Mouse (Mus musculus): Measurements from ENCODE around the gene Thbs4. TPM values are rescaled to one million over a fixed set of nuclear protein-coding genes. Genes with fewer than 3 reads are reported as not detected.

The Thbs4 gene
- polyA plus RNA-seq, 1 experiment from 2014 or later = 33.4 TPM

- no peak overlapping the region for H3K4me3 ChIP-seq
- no peaks in the 10 kb centered on the region for H3K36me3 ChIP-seq
- no peak overlapping the region for H3K27ac ChIP-seq
- 88% methylated on average over 1 of the region's 1 CpGs for WGBS
- no peaks in the 10 kb centered on the region for H3K4me1 ChIP-seq
- no peaks in the 10 kb centered on the region for H3K9me3 ChIP-seq
- no peak overlapping the region for H3K4me2 ChIP-seq (replicated peaks)
- ATAC-seq (ENCODE audit: low FRiP score, low read depth) = no peak
- H3K9ac ChIP-seq = no peak overlapping the region
- 0 out of 2 replicates have a peak, but pooled peaks cover 3% of the 10 kb centered on the region for H3K27me3 ChIP-seq
These were observed 58.9 kb downstream of the Thbs4 start for GRCm38 (mm10) chr13:92735693-92736092.

GRCm38 (mm10) chr13:92733741-92734140 lies 60.9 kb downstream of the Thbs4 start:
- no peak for ATAC-seq (ENCODE audit: low FRiP score, low read depth)
- H3K9ac ChIP-seq = no peak overlapping the region
- H3K27me3 ChIP-seq = 0 out of 2 replicates have a peak, but pooled peaks cover 3% of the 10 kb centered on the region
- H3K4me2 ChIP-seq (replicated peaks) = no peak overlapping the region
- no peak overlapping the region for H3K27ac ChIP-seq
- H3K36me3 ChIP-seq = no peaks in the 10 kb centered on the region
- WGBS = 81% methylated on average over 11 of the region's 11 CpGs
- no peak overlapping the region for H3K4me3 ChIP-seq
- no peaks in the 10 kb centered on the region for H3K4me1 ChIP-seq
- H3K9me3 ChIP-seq = no peaks in the 10 kb centered on the region

GRCm38 (mm10) chr13:92733252-92733651 lies 61.4 kb downstream of the Thbs4 start:
- Histone ChIP-seq H3K4me2 (replicated peaks) (no peak overlapping the region), H3K9me3 (no peaks in the 10 kb centered on the region), H3K27ac (no peak overlapping the region), H3K4me3 (no peak overlapping the region), H3K4me1 (no peaks in the 10 kb centered on the region), H3K36me3 (no peaks in the 10 kb centered on the region), H3K9ac (no peak overlapping the region), H3K27me3 (0 out of 2 replicates have a peak, but pooled peaks cover 3% of the 10 kb centered on the region)
- 39% methylated on average over 9 of the region's 9 CpGs for WGBS
- no peak for ATAC-seq (ENCODE audit: low FRiP score, low read depth)

- no peaks in the 10 kb centered on the region for H3K9me3 ChIP-seq
- H3K4me3 ChIP-seq = no peak overlapping the region
- H3K36me3 ChIP-seq = no peaks in the 10 kb centered on the region
- 74% methylated on average over 5 of the region's 5 CpGs for WGBS
- no peaks in the 10 kb centered on the region for H3K4me1 ChIP-seq
- no peak overlapping the region for H3K4me2 ChIP-seq (replicated peaks)
- 0 out of 2 replicates have a peak, but pooled peaks cover 3% of the 10 kb centered on the region for H3K27me3 ChIP-seq
- no peak for ATAC-seq (ENCODE audit: low FRiP score, low read depth)
- H3K27ac ChIP-seq = no peak overlapping the region
- H3K9ac ChIP-seq = no peak overlapping the region
These were observed 61.8 kb downstream of the Thbs4 start for GRCm38 (mm10) chr13:92732836-92733235.

GRCm38 (mm10) chr13:92731811-92732210 lies 62.8 kb downstream of the Thbs4 start:
- H3K9me3 ChIP-seq = no peaks in the 10 kb centered on the region
- H3K9ac ChIP-seq = no peak overlapping the region
- 0 out of 2 replicates have a peak, but pooled peaks cover 3% of the 10 kb centered on the region for H3K27me3 ChIP-seq
- no peak overlapping the region for H3K4me2 ChIP-seq (replicated peaks)
- ATAC-seq (ENCODE audit: low FRiP score, low read depth) = no peak
- no peaks in the 10 kb centered on the region for H3K36me3 ChIP-seq
- no peak overlapping the region for H3K27ac ChIP-seq
- WGBS = 72% methylated on average over 6 of the region's 6 CpGs
- H3K4me1 ChIP-seq = no peaks in the 10 kb centered on the region
- H3K4me3 ChIP-seq = no peak overlapping the region

GRCm38 (mm10) chr13:92729811-92730210 lies 64.8 kb downstream of the Thbs4 start:
- Histone ChIP-seq H3K9ac (no peak overlapping the region), H3K4me1 (no peaks in the 10 kb centered on the region), H3K9me3 (no peaks in the 10 kb centered on the region), H3K27me3 (0 out of 2 replicates have a peak, but pooled peaks cover 3% of the 10 kb centered on the region), H3K4me2 (replicated peaks) (no peak overlapping the region), H3K27ac (no peak overlapping the region), H3K36me3 (no peaks in the 10 kb centered on the region), H3K4me3 (no peak overlapping the region)
- no peak for ATAC-seq (ENCODE audit: low FRiP score, low read depth)
- WGBS = 47% methylated on average over 13 of the region's 13 CpGs

GRCm38 (mm10) chr13:92722389-92722788 lies 72.2 kb downstream of the Thbs4 start:
- no peak for ATAC-seq (ENCODE audit: low FRiP score, low read depth)
- no peak overlapping the region for H3K4me2 ChIP-seq (replicated peaks)
- H3K4me1 ChIP-seq = peaks cover 3% of the 10 kb centered on the region; the same call in 1 of the 2 replicates
- 75% methylated on average over 5 of the region's 5 CpGs for WGBS
- H3K9me3 ChIP-seq = no peaks in the 10 kb centered on the region
- no peak overlapping the region for H3K4me3 ChIP-seq
- H3K9ac ChIP-seq = no peak overlapping the region
- no peaks in the 10 kb centered on the region for H3K27me3 ChIP-seq
- H3K36me3 ChIP-seq = no peaks in the 10 kb centered on the region
- H3K27ac ChIP-seq = no peak overlapping the region

- no peak overlapping the region for H3K9ac ChIP-seq
- ATAC-seq (ENCODE audit: low FRiP score, low read depth) = no peak
- H3K4me2 ChIP-seq (replicated peaks) = no peak overlapping the region
- H3K27ac ChIP-seq = no peak overlapping the region
- no peaks in the 10 kb centered on the region for H3K27me3 ChIP-seq
- peaks cover 3% of the 10 kb centered on the region; the same call in 1 of the 2 replicates for H3K4me1 ChIP-seq
- no peak overlapping the region for H3K4me3 ChIP-seq
- H3K36me3 ChIP-seq = no peaks in the 10 kb centered on the region
- H3K9me3 ChIP-seq = no peaks in the 10 kb centered on the region
- WGBS = 71% methylated on average over 4 of the region's 4 CpGs
These were observed 73.6 kb downstream of the Thbs4 start for GRCm38 (mm10) chr13:92721006-92721405.

- Histone ChIP-seq H3K4me2 (replicated peaks) (no peak overlapping the region), H3K9ac (no peak overlapping the region), H3K36me3 (no peaks in the 10 kb centered on the region; the same call in 1 of the 2 replicates), H3K4me3 (no peak overlapping the region), H3K9me3 (no peaks in the 10 kb centered on the region; the same call in 1 of the 2 replicates), H3K4me1 (peaks cover 3% of the 10 kb centered on the region; the same call in 1 of the 2 replicates), H3K27me3 (no peaks in the 10 kb centered on the region), H3K27ac (no peak overlapping the region)
- 95% methylated on average over 3 of the region's 3 CpGs for WGBS
- ATAC-seq (ENCODE audit: low FRiP score, low read depth) = no peak
These were observed 76.6 kb downstream of the Thbs4 start for GRCm38 (mm10) chr13:92717851-92718665.

GRCm38 (mm10) chr13:92712619-92713018 lies 82.0 kb downstream of the Thbs4 start:
- ATAC-seq (ENCODE audit: low FRiP score, low read depth) = no peak
- no peak overlapping the region for H3K4me2 ChIP-seq (replicated peaks)
- H3K4me3 ChIP-seq = no peak overlapping the region
- no peaks in the 10 kb centered on the region for H3K27me3 ChIP-seq
- H3K36me3 ChIP-seq = no peaks in the 10 kb centered on the region; the same call in 1 of the 2 replicates
- no peak overlapping the region for H3K9ac ChIP-seq
- H3K4me1 ChIP-seq = no peaks in the 10 kb centered on the region
- WGBS = 80% methylated on average over 4 of the region's 4 CpGs
- no peak overlapping the region for H3K27ac ChIP-seq
- H3K9me3 ChIP-seq = no peaks in the 10 kb centered on the region; the same call in 1 of the 2 replicates

- Histone ChIP-seq H3K4me1 (no peaks in the 10 kb centered on the region), H3K9me3 (no peaks in the 10 kb centered on the region; the same call in 1 of the 2 replicates), H3K4me3 (no peak overlapping the region), H3K27ac (no peak overlapping the region), H3K27me3 (no peaks in the 10 kb centered on the region), H3K4me2 (replicated peaks) (no peak overlapping the region), H3K36me3 (no peaks in the 10 kb centered on the region; the same call in 1 of the 2 replicates), H3K9ac (no peak overlapping the region)
- no peak for ATAC-seq (ENCODE audit: low FRiP score, low read depth)
- 91% methylated on average over 1 of the region's 1 CpGs for WGBS
These were observed 82.8 kb downstream of the Thbs4 start for GRCm38 (mm10) chr13:92711821-92712220.

- WGBS = 88% methylated on average over 1 of the region's 1 CpGs
- Histone ChIP-seq H3K27ac (no peak overlapping the region), H3K4me2 (replicated peaks) (no peak overlapping the region), H3K36me3 (no peaks in the 10 kb centered on the region; the same call in 1 of the 2 replicates), H3K4me3 (no peak overlapping the region), H3K4me1 (no peaks in the 10 kb centered on the region), H3K27me3 (no peaks in the 10 kb centered on the region), H3K9me3 (no peaks in the 10 kb centered on the region; the same call in 1 of the 2 replicates), H3K9ac (no peak overlapping the region)
- no peak for ATAC-seq (ENCODE audit: low FRiP score, low read depth)
These were observed 84.3 kb downstream of the Thbs4 start for GRCm38 (mm10) chr13:92710361-92710760.
